Mouse (Mus musculus) kidney, postnatal 0 days (tissue): ENCODE data around the gene Junb. TPM values are rescaled to one million over a fixed set of nuclear protein-coding genes. Genes with fewer than 3 reads are reported as not detected.

Source experiments
- ATAC-seq: fragments of 200-750 bp; cut with Nextera tagmentation; replicated peaks from 2 replicates; pipeline ENCODE4 v1.8.0; 2017; ENCODE audit warnings: low read depth, moderate number of reproducible peaks, moderate TSS enrichment, moderate library complexity; ENCODE audit not compliant: low FRiP score
- DNase-seq: peaks from one replicate; pipeline ENCODE4 v3.0.0-alpha.2; 2016; ENCODE audit warnings: low spot score
- H3K27ac ChIP-seq: fragments of 300-500 bp; sonication (generic); 2 replicates; pipeline ENCODE4 v1.5.1; 2014; ENCODE audit warnings: mild to moderate bottlenecking
- H3K27me3 ChIP-seq: fragments of 300-500 bp; sonication (generic); 2 replicates; pipeline ENCODE4 v1.6.1; 2014; ENCODE audit warnings: low read length, mixed read lengths; ENCODE audit not compliant: insufficient read depth
- H3K36me3 ChIP-seq: fragments of 300-500 bp; sonication (generic); 2 replicates; pipeline ENCODE4 v1.6.1; 2014; ENCODE audit warnings: low read length, mixed read lengths; ENCODE audit not compliant: insufficient read depth
- H3K4me1 ChIP-seq: fragments of 300-500 bp; sonication (generic); replicated peaks from 2 replicates; pipeline ENCODE4 v1.6.1; 2014; ENCODE audit warnings: antibody characterized with exemption, low read length, mixed read lengths; ENCODE audit not compliant: insufficient read depth
- H3K4me2 ChIP-seq: fragments of 300-500 bp; sonication (generic); 2 replicates; pipeline ENCODE4 v1.6.1; 2014; ENCODE audit warnings: mild to moderate bottlenecking, low read length, moderate library complexity, mixed read lengths
- H3K4me3 ChIP-seq: fragments of 300-500 bp; sonication (generic); replicated peaks from 2 replicates; pipeline ENCODE4 v1.5.1; 2014; ENCODE audit warnings: low read depth, low read length
- H3K9ac ChIP-seq: fragments of 300-500 bp; sonication (generic); 2 replicates; pipeline ENCODE4 v1.6.1; 2014; ENCODE audit warnings: low read depth, low read length
- H3K9me3 ChIP-seq: fragments of 300-500 bp; sonication (generic); replicated peaks from 2 replicates; pipeline ENCODE4 v1.6.1; 2016; ENCODE audit warnings: low read length, inconsistent platforms, mixed read lengths
- CTCF ChIP-seq: IDR thresholded peaks from 2 replicates; pipeline ENCODE4 v1.5.1; 2016; ENCODE audit warnings: antibody characterized with exemption, low read depth, mild to moderate bottlenecking, moderate library complexity
- WGBS: fragments of 180-500 bp; shearing (Covaris S2); extraction: QIAGEN DNeasy Blood & Tissue Kit; methylation state at CpG from one replicate; pipeline ENCODE4 v1.1.7; 2014; 5-methylcytosine and 5-hydroxymethylcytosine counted together
- microRNA-seq: library from miRNA; unstranded; fragments of <30 nt; microRNA quantifications from one replicate; pipeline ENCODE4, GENCODE M21; 2016
- polyA plus RNA-seq: library from polyadenylated mRNA; unstranded; fragments of >200 nt; fragmentation: Nextera tagmentation; extraction: Ambion mirVana; gene quantifications from 2 replicates; pipeline ENCODE4 v1.2.1, GENCODE M21; 2015

Junb gene
- polyA plus RNA-seq, 1 experiment from 2014 or later = 27.7 TPM

DNA sequence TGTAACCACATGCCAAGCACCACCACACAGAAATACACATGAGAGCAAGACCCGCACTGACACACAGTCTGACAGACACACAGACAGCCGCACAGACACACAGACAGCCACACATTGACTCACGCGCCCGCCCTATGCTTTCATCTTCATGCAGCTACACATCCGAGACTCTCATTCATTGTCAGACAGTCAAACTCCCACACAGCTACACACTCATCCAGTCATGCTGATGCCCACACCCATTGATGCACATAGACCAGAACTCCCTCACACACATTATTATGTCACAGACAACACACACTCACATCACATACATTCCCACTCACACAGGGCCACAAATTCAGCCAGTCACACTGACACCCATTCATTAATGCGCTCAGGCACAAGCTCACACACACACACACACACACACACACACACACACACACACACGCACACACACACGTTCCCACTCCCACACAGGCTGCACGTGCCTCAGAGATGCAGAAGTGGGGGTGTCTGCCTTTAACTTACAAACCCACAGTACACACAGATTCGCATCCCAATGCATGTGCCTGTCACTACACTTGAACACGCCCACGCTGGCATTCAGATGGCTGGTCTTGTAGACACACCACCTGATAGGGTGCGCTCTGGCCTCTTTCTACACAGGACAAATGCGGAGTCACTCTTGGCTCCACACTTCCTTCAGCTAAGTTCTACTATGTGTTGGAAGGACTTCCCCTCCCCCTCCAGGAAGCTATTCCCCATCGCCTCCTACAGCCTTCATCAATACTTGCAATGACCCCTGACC, 44.6 kb downstream of the Junb start:
- 72% methylated on average over 16 of the region's 16 CpGs for WGBS
- no peak overlapping the region for H3K27ac ChIP-seq
- no peaks in the 10 kb centered on the region for H3K9me3 ChIP-seq
- DNase-seq (no peak), ATAC-seq (no peak)
- no peak overlapping the region for H3K4me2 ChIP-seq
- TF ChIP-seq CTCF = no peak
- H3K9ac ChIP-seq = no peak overlapping the region
- H3K36me3 ChIP-seq = no peaks in the 10 kb centered on the region
- peaks cover 56% of the 10 kb centered on the region for H3K27me3 ChIP-seq
- H3K4me3 ChIP-seq = no peak overlapping the region
- H3K4me1 ChIP-seq = peaks cover 7% of the 10 kb centered on the region; the same call in 1 of the 2 replicates

- Histone ChIP-seq H3K4me1 (0 out of 2 replicates have a peak, but pooled peaks cover 4% of the 10 kb centered on the region), H3K27me3 (peaks cover 32% of the 10 kb centered on the region), H3K27ac (no peak overlapping the region), H3K9me3 (no peaks in the 10 kb centered on the region), H3K9ac (no peak overlapping the region), H3K36me3 (no peaks in the 10 kb centered on the region), H3K4me2 (no peak overlapping the region), H3K4me3 (no peak overlapping the region)
- 83% methylated on average over 13 of the region's 13 CpGs for WGBS
- ATAC-seq (no peak), DNase-seq (no peak)
- no peak for TF ChIP-seq CTCF
Observed at GRCm38 (mm10) chr8:84930582-84930981, 47.9 kb downstream of the Junb start.

DNA sequence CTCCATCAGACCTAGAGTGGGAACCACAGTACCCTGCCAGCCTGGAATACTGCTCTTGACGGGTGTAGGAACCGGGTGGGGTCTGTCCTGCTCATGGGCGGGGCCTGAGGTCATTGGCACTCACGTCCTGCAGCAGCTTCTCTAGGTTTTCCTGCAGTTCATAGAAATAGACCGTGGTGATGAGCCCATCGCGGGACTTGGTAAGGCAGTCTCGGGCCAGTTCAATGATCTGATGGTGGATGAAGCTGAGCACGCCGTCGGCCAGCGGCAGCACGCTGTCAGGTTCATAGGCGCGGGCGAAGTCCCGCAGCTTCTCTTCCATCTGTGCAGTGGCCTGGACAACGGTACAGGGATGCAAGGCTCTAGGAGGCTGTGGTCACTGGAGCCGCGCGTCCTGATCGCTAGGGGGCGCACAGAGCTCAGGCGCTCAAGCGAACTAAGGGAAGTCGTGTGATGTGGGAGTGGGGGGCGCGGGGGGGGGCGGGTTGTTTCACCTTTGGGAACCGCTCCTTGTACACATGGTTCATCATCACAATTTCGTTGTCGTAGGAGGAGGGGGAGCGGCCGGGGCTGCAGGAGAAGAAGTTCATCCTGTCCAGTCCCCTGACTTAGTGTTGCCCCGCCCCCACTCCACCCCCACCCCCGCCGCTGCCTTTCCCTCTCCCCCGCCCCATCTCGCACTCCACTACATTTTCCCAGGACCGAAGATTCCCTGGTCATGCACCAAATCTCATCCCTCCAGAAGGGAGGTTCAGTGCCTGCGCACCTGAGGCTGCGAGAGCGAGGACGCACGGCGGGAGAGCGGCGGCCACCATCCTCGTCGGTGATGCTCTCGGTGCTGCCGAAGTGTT, 49.8 kb downstream of the Junb start:
- 1% methylated on average over 52 of the region's 52 CpGs for WGBS
- peak; percentile 71 for DNase-seq
- peaks cover 15% of the 10 kb centered on the region for H3K27me3 ChIP-seq
- ATAC-seq = peak; percentile 59; the same call in 1 of the 2 replicates
- no peaks in the 10 kb centered on the region for H3K36me3 ChIP-seq
- H3K4me1 ChIP-seq = 0 out of 2 replicates have a peak, but pooled peaks cover 4% of the 10 kb centered on the region
- TF ChIP-seq CTCF = peak; percentile 73
- no peak overlapping the region for H3K27ac ChIP-seq
- peak overlapping the region; percentile 22 for H3K4me3 ChIP-seq
- H3K9ac ChIP-seq = no peak overlapping the region
- H3K9me3 ChIP-seq = no peaks in the 10 kb centered on the region
- H3K4me2 ChIP-seq = peak overlapping the region; percentile 64

DNA sequence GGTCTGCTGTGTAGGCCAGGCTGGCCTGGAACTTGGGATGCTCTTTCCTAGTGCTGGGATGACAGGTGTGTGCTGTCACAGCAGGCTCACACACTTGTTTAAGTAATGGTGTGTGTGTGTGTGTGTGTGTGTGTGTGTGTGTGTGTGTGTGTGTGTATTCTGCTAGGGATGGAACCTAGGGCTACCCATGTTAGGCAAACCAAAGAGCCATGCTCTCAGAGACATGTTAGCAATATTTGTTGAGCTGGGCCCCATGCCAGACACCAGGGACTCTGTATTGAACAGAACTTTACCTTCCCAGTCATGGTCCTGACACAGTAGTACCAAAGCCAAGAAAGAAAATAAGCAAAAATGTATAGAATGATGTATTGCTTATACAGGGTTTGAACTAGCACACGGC, 51.0 kb downstream of the Junb start:
- Histone ChIP-seq H3K27ac (no peak overlapping the region), H3K9ac (no peak overlapping the region), H3K27me3 (peaks cover 13% of the 10 kb centered on the region), H3K4me3 (no peak overlapping the region), H3K9me3 (no peaks in the 10 kb centered on the region), H3K4me1 (0 out of 2 replicates have a peak, but pooled peaks cover 4% of the 10 kb centered on the region), H3K36me3 (no peaks in the 10 kb centered on the region), H3K4me2 (no peak overlapping the region)
- DNase-seq = no peak
- ATAC-seq = no peak
- no peak for TF ChIP-seq CTCF
- WGBS = 80% methylated on average over 1 of the region's 1 CpGs

GRCm38 (mm10) chr8:84925557-84925956, 53.0 kb downstream of the Junb start:
- no peak overlapping the region for H3K4me2 ChIP-seq
- H3K27ac ChIP-seq = no peak overlapping the region
- peaks cover 13% of the 10 kb centered on the region for H3K27me3 ChIP-seq
- ATAC-seq (no peak), DNase-seq (no peak)
- H3K4me1 ChIP-seq = 0 out of 2 replicates have a peak, but pooled peaks cover 4% of the 10 kb centered on the region
- no peaks in the 10 kb centered on the region for H3K9me3 ChIP-seq
- H3K9ac ChIP-seq = no peak overlapping the region
- H3K4me3 ChIP-seq = no peak overlapping the region
- no peak for TF ChIP-seq CTCF
- H3K36me3 ChIP-seq = no peaks in the 10 kb centered on the region
- WGBS = 62% methylated on average over 7 of the region's 7 CpGs

Small RNA genes within 50 kb of the gene (microRNA-seq; reads per million reads assigned to microRNA genes)
- gene Gm24197 = not detected

Other genes starting within 250 kb of the Junb start
- gene Nfix, start 178.4 kb downstream of the Junb start, polyA plus RNA-seq = 21.1 and 22.3 TPM in 2 replicates
- 7.0 and 7.4 TPM in 2 replicates for gene Dand5, start 155.9 kb downstream of the Junb start, polyA plus RNA-seq
- 51.0 and 54.3 TPM in 2 replicates for gene Gadd45gip1, start 147.2 kb downstream of the Junb start, polyA plus RNA-seq
- 97.1 and 98.9 TPM in 2 replicates for gene Rad23a, start 138.1 kb downstream of the Junb start, polyA plus RNA-seq
- 644 and 753 TPM in 2 replicates for gene Calr, start 131.8 kb downstream of the Junb start, polyA plus RNA-seq
- 68.2 and 74.7 TPM in 2 replicates for gene Farsa, start 121.7 kb downstream of the Junb start, polyA plus RNA-seq
- gene Syce2, start 106.6 kb downstream of the Junb start, polyA plus RNA-seq = 43.0 and 45.7 TPM in 2 replicates
- gene Gcdh, start 84.8 kb downstream of the Junb start, polyA plus RNA-seq = 59.2 and 67.6 TPM in 2 replicates
- gene Klf1, start 76.8 kb downstream of the Junb start, polyA plus RNA-seq = 1.1 and 1.8 TPM in 2 replicates
- 12.3 and 13.2 TPM in 2 replicates for gene Dnase2a, start 70.2 kb downstream of the Junb start, polyA plus RNA-seq
- gene Mast1, start 41.4 kb downstream of the Junb start, polyA plus RNA-seq = 0.04 and 0.08 TPM in 2 replicates
- gene Rtbdn, start 31.7 kb downstream of the Junb start, polyA plus RNA-seq = 0.09 TPM in 1 of 2 replicates, not detected in the other
- gene Gm49661, start 9.3 kb downstream of the Junb start, polyA plus RNA-seq = not detected in 2 replicates
- gene Prdx2, start 9.1 kb downstream of the Junb start, polyA plus RNA-seq = 729 and 747 TPM in 2 replicates
- gene Rnaseh2a, start 9.0 kb downstream of the Junb start, polyA plus RNA-seq = 101 and 103 TPM in 2 replicates
- 30.2 and 32.0 TPM in 2 replicates for gene Hook2, start 11.9 kb upstream of the Junb start, polyA plus RNA-seq
- gene Best2, start 35.8 kb upstream of the Junb start, polyA plus RNA-seq = not detected in 2 replicates
- gene Asna1, start 46.6 kb upstream of the Junb start, polyA plus RNA-seq = 116 and 125 TPM in 2 replicates
- gene Trir, start 48.1 kb upstream of the Junb start, polyA plus RNA-seq = 120 and 131 TPM in 2 replicates
- 19.0 and 19.4 TPM in 2 replicates for gene Tnpo2, start 58.2 kb upstream of the Junb start, polyA plus RNA-seq
- 35.2 and 38.5 TPM in 2 replicates for gene Fbxw9, start 81.3 kb upstream of the Junb start, polyA plus RNA-seq
- not detected in 2 replicates for gene Gm5741, start 89.3 kb upstream of the Junb start, polyA plus RNA-seq
- 55.7 and 59.7 TPM in 2 replicates for gene Dhps, start 93.0 kb upstream of the Junb start, polyA plus RNA-seq
- gene Wdr83os, start 102.0 kb upstream of the Junb start, polyA plus RNA-seq = 152 and 156 TPM in 2 replicates
- 33.8 and 36.7 TPM in 2 replicates for gene Wdr83, start 102.6 kb upstream of the Junb start, polyA plus RNA-seq
- 40.1 and 42.3 TPM in 2 replicates for gene Man2b1, start 104.6 kb upstream of the Junb start, polyA plus RNA-seq
- 1.4 and 2.0 TPM in 2 replicates for gene Zfp791, start 144.4 kb upstream of the Junb start, polyA plus RNA-seq
- not detected in 2 replicates for gene Cks1brt, start 173.2 kb upstream of the Junb start, polyA plus RNA-seq
- not detected in 2 replicates for gene Olfr371, start 247.3 kb upstream of the Junb start, polyA plus RNA-seq